Mouse (Mus musculus): ENCODE data around the gene Fgfr2.

DNA sequence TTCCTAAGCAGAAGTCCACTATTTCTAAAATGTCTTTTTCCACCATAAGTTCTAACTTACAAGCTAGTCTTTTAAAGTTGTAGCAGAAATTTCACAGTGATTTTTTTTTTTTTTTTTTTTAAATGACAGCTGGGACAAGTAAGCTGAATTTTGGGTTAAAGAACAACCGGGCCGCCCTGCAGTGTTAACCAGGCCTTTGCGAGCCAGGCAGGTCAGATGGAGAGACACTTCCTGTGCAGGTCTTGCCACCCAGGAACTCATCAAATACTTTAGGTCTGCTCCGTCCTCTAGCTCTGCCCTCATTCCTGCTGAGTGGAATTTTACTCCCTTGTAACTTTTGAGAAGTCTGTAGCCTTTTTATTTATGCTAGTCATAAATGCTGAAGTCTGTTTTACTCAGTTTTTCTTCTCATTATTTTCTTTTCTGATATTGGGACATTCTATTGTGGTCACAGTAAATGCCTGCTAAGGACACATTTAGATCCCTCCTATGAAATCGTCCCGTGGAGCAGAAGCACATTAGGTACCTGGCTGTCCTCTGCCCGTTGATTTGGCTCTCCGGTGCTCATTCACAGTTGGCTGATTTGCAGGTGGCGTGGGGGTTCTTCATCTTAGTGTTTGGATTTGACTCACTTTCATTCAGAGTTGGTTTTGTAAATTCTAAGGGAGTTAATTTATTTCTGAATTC, 2228.1 kb downstream of the Fgfr2 start:
- TF ChIP-seq CTCF (IDR thresholded peaks at IDR 0.05; ENCODE audit: borderline replicate concordance, extremely low read depth, insufficient read depth, insufficient read length) (no peak), POLR2A (IDR thresholded peaks at IDR 0.05; ENCODE audit: borderline replicate concordance, extremely low read depth, insufficient read depth, insufficient read length, poor library complexity, severe bottlenecking) (no peak)

Measured in brain, embryonic 14.5 days (tissue).